Mouse (Mus musculus) hindbrain, embryonic 12.5 days (tissue): ENCODE measurements around the gene Cdc27. TPM values are rescaled to one million over a fixed set of nuclear protein-coding genes. Genes with fewer than 3 reads are reported as not detected.
A peak's percentile ranks its signal among the peaks of the same experiment; 100 is the strongest.

Experiments
- ATAC-seq: fragments of 200-750 bp; cut with Nextera tagmentation; 2 replicates; pipeline ENCODE4 v1.8.0; 2017; ENCODE audit warnings: moderate TSS enrichment; ENCODE audit not compliant: low FRiP score
- H3K27ac ChIP-seq: fragments of 300-500 bp; sonication (generic); 2 replicates; pipeline ENCODE4 v1.5.1; 2016; ENCODE audit warnings: mild to moderate bottlenecking
- H3K27me3 ChIP-seq: fragments of 300-500 bp; sonication (generic); 2 replicates; pipeline ENCODE4 v1.6.1; 2016; ENCODE audit warnings: mild to moderate bottlenecking
- H3K36me3 ChIP-seq: fragments of 300-500 bp; sonication (generic); 2 replicates; pipeline ENCODE4 v1.6.1; 2016; ENCODE audit warnings: mild to moderate bottlenecking
- H3K4me1 ChIP-seq: fragments of 300-500 bp; sonication (generic); 2 replicates; pipeline ENCODE4 v1.6.1; 2016
- H3K4me2 ChIP-seq: fragments of 300-500 bp; sonication (generic); replicated peaks from 2 replicates; pipeline ENCODE4 v1.6.1; 2016; ENCODE audit warnings: mild to moderate bottlenecking
- H3K4me3 ChIP-seq: fragments of 300-500 bp; sonication (generic); 2 replicates; pipeline ENCODE4 v1.5.1; 2016; ENCODE audit warnings: mild to moderate bottlenecking
- H3K9ac ChIP-seq: fragments of 300-500 bp; sonication (generic); 2 replicates; pipeline ENCODE4 v1.6.1; 2016; ENCODE audit warnings: mild to moderate bottlenecking, moderate library complexity
- H3K9me3 ChIP-seq: fragments of 300-500 bp; sonication (generic); replicated peaks from 2 replicates; pipeline ENCODE4 v1.6.1; 2016; ENCODE audit warnings: mild to moderate bottlenecking
- WGBS: fragments of 180-500 bp; shearing (Covaris S2); methylation state at CpG from one replicate; pipeline ENCODE4 v1.1.7; 2016; 5-methylcytosine and 5-hydroxymethylcytosine counted together
- polyA plus RNA-seq: library from polyadenylated mRNA; unstranded; fragments of >200 nt; fragmentation: Nextera tagmentation; extraction: Ambion mirVana; gene quantifications from 2 replicates; pipeline ENCODE4 v1.2.1, GENCODE M21; 2016

Gene Cdc27
- 47.6 and 50.4 TPM in 2 replicates for polyA plus RNA-seq

DNA sequence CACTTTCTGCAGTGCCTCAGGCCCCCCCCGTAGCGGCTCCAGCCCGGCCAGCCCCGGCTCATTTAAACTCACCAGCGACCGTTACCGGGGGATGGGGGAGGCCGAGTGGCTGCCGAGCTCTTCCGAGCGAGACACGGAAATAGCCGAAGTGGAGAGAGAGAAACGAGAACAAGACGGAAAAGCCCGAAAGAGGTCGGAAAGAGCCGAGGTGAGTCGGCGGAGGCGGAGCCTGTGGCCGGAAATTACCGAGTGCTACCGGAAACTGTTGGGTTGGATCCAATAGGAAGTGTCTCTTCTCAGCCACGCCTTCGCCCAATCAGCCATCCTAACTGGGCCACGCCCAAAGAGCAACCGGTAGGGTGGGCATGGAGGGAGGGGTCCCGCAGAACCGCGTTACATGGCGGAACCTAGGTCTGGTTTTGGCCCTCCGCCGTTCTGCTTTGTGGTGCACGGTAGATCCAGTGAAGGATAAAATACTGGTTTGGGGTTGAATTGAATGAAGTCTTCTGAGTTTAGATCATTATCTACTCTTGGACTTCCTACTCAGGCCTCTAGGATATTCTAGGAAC lies at the start of gene Cdc27, which contains the start of gene Myl4:
Cdc27 (minus strand) TSS at position 215 of the 569 bp plus-strand sequence.
Myl4 (plus strand) TSS at position 258 of the 569 bp plus-strand sequence.
- ATAC-seq = peak; percentile 97
- H3K4me2 ChIP-seq = peak within 1 kb of the TSS; percentile 75
- WGBS = under 1% methylated on average over 35 of the region's 35 CpGs
- peak within 1 kb of the TSS; percentile 100 for H3K9ac ChIP-seq
- 0 out of 2 replicates have a peak, but pooled peaks cover 4% of the 10 kb centered on the region for H3K27me3 ChIP-seq
- H3K27ac ChIP-seq = peak within 1 kb of the TSS; percentile 89
- peaks cover 16% of the 10 kb centered on the region; the same call in 1 of the 2 replicates for H3K4me1 ChIP-seq
- peak within 1 kb of the TSS; percentile 95 for H3K4me3 ChIP-seq
- no peaks in the 10 kb centered on the region for H3K9me3 ChIP-seq
- H3K36me3 ChIP-seq = no peaks in the 10 kb centered on the region

DNA sequence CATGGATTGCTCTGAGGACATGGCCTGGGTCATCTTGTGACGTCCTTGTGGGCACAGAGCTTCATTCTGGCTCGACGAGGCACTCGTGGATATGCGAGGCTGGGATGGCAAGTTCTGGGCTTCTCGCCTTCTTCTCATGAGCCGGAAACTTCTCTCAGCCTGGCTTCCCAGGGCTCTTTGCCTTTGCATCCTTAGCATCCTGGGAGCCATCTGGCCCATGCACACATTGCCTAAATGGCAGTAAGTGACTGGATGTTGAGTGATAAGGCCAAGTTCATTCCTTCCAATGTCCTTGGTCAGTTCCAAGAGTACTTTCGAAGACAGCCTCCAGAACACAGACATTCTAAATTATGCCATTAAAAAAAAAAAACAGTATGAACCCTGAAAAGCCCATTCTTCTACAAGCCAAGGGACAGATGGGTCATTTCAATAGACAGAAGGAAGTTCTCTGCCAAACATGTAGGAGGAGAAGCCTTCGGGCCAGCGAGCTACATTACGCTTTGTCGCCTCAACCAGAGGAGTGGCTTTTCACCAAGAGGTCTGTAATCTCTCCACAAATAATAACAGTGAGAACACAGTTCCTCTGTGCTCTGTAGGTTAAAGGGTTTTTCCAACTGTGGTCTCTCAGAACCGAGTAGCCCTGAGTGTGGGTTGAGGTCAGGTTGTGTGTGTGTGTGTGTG lies 49.0 kb upstream of the Cdc27 start:
- ATAC-seq = no peak
- no peaks in the 10 kb centered on the region for H3K4me1 ChIP-seq
- H3K9ac ChIP-seq = no peak overlapping the region
- H3K36me3 ChIP-seq = no peaks in the 10 kb centered on the region
- H3K27ac ChIP-seq = no peak overlapping the region
- peaks cover 2% of the 10 kb centered on the region; the same call in 1 of the 2 replicates for H3K27me3 ChIP-seq
- no peak overlapping the region for H3K4me3 ChIP-seq
- H3K4me2 ChIP-seq = no peak overlapping the region
- WGBS = 88% methylated on average over 13 of the region's 13 CpGs
- H3K9me3 ChIP-seq = no peaks in the 10 kb centered on the region

DNA sequence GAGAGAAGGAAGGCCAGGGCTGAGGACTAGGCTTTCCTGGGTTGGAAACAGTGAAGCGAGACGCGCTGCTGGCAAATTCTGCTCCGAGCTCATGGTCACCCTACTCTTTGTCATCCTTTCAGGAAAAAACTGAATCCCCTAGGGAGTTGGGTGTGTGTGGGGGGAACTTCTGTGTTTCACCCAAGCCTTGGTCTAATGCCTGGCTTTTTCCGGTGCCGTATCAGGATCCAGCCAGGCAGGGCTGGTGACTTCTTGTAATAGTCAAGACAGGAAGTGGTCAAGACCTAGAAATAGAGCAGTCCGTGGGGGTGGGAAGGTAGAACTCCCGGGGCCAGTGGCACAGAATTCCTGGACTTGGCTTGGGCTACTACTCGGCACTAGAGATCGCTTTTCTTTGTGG lies 45.9 kb upstream of the Cdc27 start:
- Histone ChIP-seq H3K27me3 (no peaks in the 10 kb centered on the region), H3K9me3 (no peaks in the 10 kb centered on the region), H3K4me3 (no peak overlapping the region), H3K9ac (no peak overlapping the region), H3K4me2 (no peak overlapping the region), H3K36me3 (no peaks in the 10 kb centered on the region), H3K27ac (no peak overlapping the region), H3K4me1 (no peaks in the 10 kb centered on the region)
- 82% methylated on average over 10 of the region's 10 CpGs for WGBS
- no peak for ATAC-seq

DNA sequence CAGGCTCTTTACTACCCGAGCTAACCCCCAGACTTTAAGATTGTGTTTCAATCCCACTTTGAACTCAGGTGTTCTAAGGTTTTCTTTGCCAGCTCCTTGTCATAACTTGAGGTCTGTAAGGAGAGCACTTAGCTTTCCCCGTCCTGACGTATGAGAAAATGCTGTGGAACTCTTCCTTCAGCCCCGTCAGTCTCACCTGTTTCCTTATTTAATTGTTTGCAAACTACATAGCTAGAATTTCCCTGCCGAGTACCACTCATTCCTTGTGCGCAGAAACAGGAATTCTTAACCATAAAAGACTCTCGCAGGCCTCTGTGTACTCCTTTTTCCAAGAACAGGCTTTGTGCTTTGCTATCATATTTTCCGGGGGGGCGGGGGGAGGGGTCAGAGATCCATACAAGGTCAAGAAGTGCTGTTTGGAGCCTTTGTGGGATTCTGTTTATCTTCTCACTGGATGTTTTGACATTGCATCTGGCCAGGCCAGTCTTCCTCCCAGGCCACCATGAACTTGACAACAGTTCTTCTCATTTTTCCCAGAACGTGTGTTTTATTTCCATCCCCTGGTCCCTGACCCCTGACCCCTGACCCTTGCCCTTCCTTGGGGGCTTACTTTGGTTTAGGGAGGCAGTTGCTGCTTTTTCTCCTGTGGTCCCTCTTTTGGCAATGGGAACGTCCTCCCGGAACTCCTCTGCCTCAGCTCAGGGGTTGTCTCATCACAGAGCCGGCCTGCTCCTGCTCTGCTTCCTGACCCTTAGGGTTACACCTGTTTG lies 41.8 kb upstream of the Cdc27 start:
- ATAC-seq = no peak
- WGBS = 71% methylated on average over 13 of the region's 13 CpGs
- Histone ChIP-seq H3K27me3 (no peaks in the 10 kb centered on the region), H3K27ac (no peak overlapping the region), H3K4me2 (no peak overlapping the region), H3K9ac (no peak overlapping the region), H3K36me3 (no peaks in the 10 kb centered on the region), H3K4me1 (no peaks in the 10 kb centered on the region), H3K9me3 (peaks cover 16% of the 10 kb centered on the region; the same call in 1 of the 2 replicates), H3K4me3 (no peak overlapping the region)

DNA sequence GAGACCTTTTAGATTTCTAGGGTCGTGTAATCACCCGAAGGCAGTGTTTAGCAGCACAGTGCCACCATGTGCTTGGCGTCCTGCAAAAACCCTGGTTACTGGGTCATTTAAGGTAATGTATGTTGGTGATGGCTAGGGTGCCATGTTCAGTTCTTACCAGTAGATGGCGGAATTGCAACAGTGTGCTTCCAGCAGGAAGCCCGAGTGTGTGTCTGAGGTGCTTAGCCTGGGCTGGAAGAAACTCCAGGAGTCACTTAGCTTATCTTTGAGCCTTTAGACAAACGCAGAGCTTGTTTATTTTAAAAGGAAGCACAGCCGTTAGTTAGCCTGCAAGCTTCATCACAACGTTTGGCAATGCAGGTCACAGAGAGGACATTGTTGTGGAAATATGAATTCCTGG lies 39.7 kb upstream of the Cdc27 start:
- Histone ChIP-seq H3K36me3 (no peaks in the 10 kb centered on the region), H3K27me3 (no peaks in the 10 kb centered on the region), H3K4me2 (no peak overlapping the region), H3K4me3 (no peak overlapping the region), H3K9me3 (peaks cover 16% of the 10 kb centered on the region; the same call in 1 of the 2 replicates), H3K27ac (no peak overlapping the region), H3K9ac (no peak overlapping the region), H3K4me1 (no peaks in the 10 kb centered on the region)
- ATAC-seq = no peak
- 3% methylated on average over 8 of the region's 8 CpGs for WGBS

DNA sequence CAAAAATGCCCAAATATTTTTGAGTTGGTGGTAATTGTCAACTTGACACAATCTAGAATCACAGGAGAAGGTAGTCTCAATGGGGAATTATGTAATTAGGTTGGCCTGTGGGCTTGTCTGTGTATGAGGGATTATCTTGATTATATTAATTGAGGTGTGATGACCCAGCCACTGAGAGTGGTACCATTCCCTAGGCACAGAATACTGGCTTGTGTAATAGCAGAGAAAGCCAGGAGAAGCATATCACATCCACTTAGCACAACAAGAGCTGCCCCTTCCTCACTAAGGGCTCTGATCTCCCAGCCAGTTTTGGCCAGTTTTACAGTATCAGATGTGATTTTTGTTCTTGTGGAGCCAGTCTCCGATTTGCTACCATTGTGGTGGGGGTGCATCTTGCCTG lies 39.1 kb upstream of the Cdc27 start:
- H3K9ac ChIP-seq = no peak overlapping the region
- H3K27ac ChIP-seq = no peak overlapping the region
- H3K4me3 ChIP-seq = no peak overlapping the region
- WGBS = 77% methylated on average over 1 of the region's 1 CpGs
- H3K9me3 ChIP-seq = peaks cover 16% of the 10 kb centered on the region; the same call in 1 of the 2 replicates
- no peak for ATAC-seq
- no peak overlapping the region for H3K4me2 ChIP-seq
- no peaks in the 10 kb centered on the region for H3K27me3 ChIP-seq
- no peaks in the 10 kb centered on the region for H3K4me1 ChIP-seq
- no peaks in the 10 kb centered on the region for H3K36me3 ChIP-seq

DNA sequence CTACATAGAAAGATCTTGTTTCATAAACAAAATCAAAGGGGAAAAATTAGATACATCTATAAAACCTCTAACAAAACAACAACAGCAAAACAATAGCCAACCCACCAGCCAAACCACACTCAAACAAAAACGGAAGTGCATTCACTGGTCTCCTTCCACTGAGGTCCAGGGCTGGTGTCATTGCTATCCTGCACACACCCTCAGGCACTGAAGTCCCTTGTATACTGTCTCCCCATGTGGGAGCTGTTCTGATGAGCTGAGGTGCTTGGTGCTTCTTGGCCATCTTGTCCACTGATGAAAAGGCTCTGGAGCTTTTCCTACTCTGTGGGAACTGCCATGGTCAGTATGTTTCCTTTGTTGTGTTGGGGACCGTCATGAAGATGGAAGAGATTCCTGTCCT lies 38.1 kb upstream of the Cdc27 start:
- WGBS = 88% methylated on average over 2 of the region's 2 CpGs
- Histone ChIP-seq H3K4me3 (no peak overlapping the region), H3K9ac (no peak overlapping the region), H3K9me3 (peaks cover 16% of the 10 kb centered on the region; the same call in 1 of the 2 replicates), H3K27me3 (no peaks in the 10 kb centered on the region), H3K4me2 (no peak overlapping the region), H3K36me3 (no peaks in the 10 kb centered on the region), H3K27ac (no peak overlapping the region), H3K4me1 (no peaks in the 10 kb centered on the region)
- ATAC-seq = no peak

DNA sequence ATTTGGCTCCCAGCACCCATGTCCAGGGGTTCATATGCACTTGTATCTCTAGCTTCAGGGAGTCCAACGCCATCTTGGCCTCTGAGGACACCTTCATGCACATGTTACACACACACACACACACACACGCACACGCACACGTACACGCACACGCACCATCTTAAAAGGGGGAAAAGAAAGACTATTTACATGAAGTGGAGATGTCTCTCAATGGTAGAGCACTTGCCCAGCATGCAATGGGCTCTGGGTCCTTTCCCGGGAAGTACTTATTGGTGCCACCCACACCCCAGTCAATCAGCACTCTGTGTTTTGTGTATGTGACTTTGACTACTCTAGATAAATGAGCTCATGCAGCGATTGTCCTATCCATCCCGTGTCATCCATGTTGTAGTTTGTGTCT lies 37.5 kb upstream of the Cdc27 start:
- H3K27ac ChIP-seq = no peak overlapping the region
- no peak overlapping the region for H3K9ac ChIP-seq
- H3K27me3 ChIP-seq = no peaks in the 10 kb centered on the region
- WGBS = 91% methylated on average over 9 of the region's 9 CpGs
- ATAC-seq = no peak
- H3K9me3 ChIP-seq = peaks cover 16% of the 10 kb centered on the region; the same call in 1 of the 2 replicates
- no peaks in the 10 kb centered on the region for H3K36me3 ChIP-seq
- H3K4me3 ChIP-seq = no peak overlapping the region
- no peak overlapping the region for H3K4me2 ChIP-seq
- no peaks in the 10 kb centered on the region for H3K4me1 ChIP-seq

DNA sequence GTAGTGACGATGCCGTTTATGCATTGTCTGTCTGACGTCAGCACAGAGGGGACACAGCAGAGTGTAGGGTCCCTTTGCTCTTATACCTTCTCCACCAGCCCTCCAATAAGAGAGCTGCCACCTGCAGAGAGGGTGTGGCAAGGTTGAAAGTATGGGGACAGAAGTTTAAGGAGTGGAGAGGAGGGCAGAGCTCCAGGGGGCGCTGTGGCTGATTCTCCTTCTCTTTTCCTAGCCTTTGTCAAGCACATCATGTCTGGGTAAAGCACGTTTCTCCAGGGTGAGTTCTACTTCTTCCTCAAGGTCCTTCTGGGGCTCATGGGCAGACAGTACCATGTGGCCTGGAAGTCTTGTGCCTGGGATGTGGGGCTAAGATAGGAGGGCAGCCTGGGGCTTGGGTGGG lies 35.1 kb upstream of the Cdc27 start:
- Histone ChIP-seq H3K27me3 (no peaks in the 10 kb centered on the region), H3K4me3 (no peak overlapping the region), H3K27ac (no peak overlapping the region), H3K4me2 (no peak overlapping the region), H3K4me1 (0 out of 2 replicates have a peak, but pooled peaks cover 4% of the 10 kb centered on the region), H3K9ac (no peak overlapping the region), H3K9me3 (peaks cover 16% of the 10 kb centered on the region; the same call in 1 of the 2 replicates), H3K36me3 (no peaks in the 10 kb centered on the region)
- WGBS = 79% methylated on average over 5 of the region's 5 CpGs
- ATAC-seq = no peak

DNA sequence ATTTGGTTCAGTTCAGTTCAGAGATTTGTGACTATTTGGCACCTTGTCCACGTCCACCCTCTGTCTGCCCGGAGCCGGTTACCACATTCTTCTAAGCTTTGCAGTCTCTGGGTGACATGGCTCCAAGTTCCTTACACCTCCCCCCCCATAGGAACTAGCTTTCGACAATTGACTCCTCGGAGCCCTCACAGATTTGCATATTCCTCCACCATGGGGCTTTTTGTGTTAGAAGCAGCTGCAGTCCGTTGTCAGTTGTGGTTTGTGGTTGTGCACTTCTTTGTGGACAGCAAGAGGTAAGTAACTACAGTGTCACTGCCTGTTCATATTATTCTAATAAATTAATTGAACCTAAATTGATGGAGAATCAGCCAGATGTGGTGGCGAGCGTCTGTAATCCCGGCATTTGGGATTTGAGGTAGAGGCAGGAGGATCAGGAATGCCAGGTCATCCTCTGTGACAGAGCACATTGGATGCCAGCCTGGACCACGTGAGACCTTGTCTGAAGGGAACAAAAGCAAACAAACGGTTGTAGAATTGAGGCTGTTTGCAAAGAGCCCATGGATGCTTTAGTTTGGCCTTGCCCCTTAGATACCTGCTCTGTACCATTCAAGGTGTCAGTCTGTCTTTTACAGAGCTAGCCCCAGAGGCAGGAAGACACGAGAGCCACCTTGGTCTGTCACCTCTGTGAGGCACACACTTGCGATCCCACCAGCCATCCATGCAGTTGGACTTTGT lies 32.4 kb upstream of the Cdc27 start:
- no peak overlapping the region for H3K4me3 ChIP-seq
- peaks cover 8% of the 10 kb centered on the region; the same call in 1 of the 2 replicates for H3K4me1 ChIP-seq
- H3K27me3 ChIP-seq = no peaks in the 10 kb centered on the region
- no peaks in the 10 kb centered on the region for H3K36me3 ChIP-seq
- H3K9me3 ChIP-seq = peaks cover 5% of the 10 kb centered on the region; the same call in 1 of the 2 replicates
- no peak overlapping the region for H3K27ac ChIP-seq
- whole genome bisulfite sequencing = 62% methylated on average over 13 of the region's 13 CpGs
- no peak for ATAC-seq
- no peak overlapping the region for H3K4me2 ChIP-seq
- H3K9ac ChIP-seq = no peak overlapping the region

DNA sequence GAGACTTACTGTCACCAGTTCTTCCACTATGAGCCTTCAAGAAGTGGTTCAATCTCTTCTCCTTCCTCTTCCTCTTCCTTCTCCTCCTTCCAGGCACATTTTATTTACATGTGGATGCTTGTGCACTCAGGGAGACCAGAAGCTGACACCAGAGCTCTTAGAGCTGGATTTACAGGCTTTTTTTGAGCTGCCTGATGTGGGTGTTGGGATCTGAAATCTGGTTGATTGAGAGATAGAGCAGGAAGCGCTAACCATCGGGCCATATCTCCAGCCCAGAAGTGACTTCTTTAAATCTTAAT lies 31.8 kb upstream of the Cdc27 start:
- H3K27me3 ChIP-seq = no peaks in the 10 kb centered on the region
- no peak overlapping the region for H3K9ac ChIP-seq
- no peak overlapping the region for H3K4me2 ChIP-seq
- H3K4me3 ChIP-seq = no peak overlapping the region
- no peak overlapping the region for H3K27ac ChIP-seq
- no peaks in the 10 kb centered on the region for H3K36me3 ChIP-seq
- 80% methylated on average over 2 of the region's 2 CpGs for WGBS
- H3K4me1 ChIP-seq = peaks cover 8% of the 10 kb centered on the region; the same call in 1 of the 2 replicates
- no peaks in the 10 kb centered on the region for H3K9me3 ChIP-seq
- ATAC-seq = no peak
